8 mouse cellular contexts compared by ENCODE assay signal in the genomic region with DNA sequence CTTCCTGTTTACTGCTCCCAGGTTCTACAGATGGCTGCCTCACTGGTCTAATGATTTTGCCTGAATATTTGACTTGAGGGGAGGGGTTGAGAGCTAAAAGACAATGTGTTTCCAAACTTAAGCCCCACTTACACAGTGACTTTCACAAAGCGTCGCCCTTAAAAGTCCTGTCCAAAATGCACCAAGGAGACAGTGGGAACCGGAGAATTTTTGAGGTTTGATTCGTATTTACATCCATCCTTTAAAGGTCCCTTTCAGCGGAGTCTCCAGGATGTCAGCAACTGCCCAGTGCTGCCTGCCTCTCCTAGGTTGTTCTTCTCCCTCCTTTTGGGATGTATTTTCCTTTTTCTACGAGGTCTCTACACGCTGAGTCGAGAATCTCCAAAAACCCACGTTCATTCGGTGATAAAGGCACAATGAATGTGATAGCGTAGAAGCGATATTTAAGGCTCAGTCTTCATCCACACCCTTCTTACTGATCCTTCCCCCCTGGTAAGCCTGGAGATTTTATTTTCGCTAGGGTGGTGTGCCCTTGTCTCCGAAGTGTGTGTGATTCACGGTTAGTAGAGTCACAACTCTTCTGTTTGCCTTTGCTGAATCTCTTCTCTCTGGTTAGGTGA. TPM values are rescaled to one million over a fixed set of nuclear protein-coding genes. Genes with fewer than 3 reads are reported as not detected.
A peak's percentile ranks its signal among the peaks of the same experiment; 100 is the strongest.
DNase-seq lines count a peak whose midpoint lies in the region; ATAC-seq and TF ChIP-seq lines count a peak whose summit lies in the region.

No protein-coding gene starts in this region.

- no peak for ATAC-seq in kidney, embryonic 14.5 days (ENCODE audit: low FRiP score, low TSS enrichment)
- ATAC-seq in forebrain, postnatal 0 days, result no peak
- ATAC-seq in midbrain, embryonic 13.5 days, result no peak

- no peak overlapping the region for H3K27ac ChIP-seq in kidney, embryonic 14.5 days (ENCODE audit: low read depth, low read length)
- H3K27ac ChIP-seq in forebrain, postnatal 0 days (ENCODE audit: low read depth, low read length), result no peak overlapping the region
- peak overlapping the region; percentile 90 for H3K27ac ChIP-seq in midbrain, embryonic 13.5 days

- H3K4me3 ChIP-seq in kidney, embryonic 14.5 days (ENCODE audit: low read length), result peak overlapping the region; percentile 61
- peak overlapping the region; percentile 46 for H3K4me3 ChIP-seq in forebrain, postnatal 0 days (ENCODE audit: low read depth, low read length)
- H3K4me3 ChIP-seq in midbrain, embryonic 13.5 days (replicated peaks), result peak overlapping the region; percentile 73

- H3K36me3 ChIP-seq in kidney, embryonic 14.5 days (ENCODE audit: control insufficient read depth, insufficient read depth, low read length), result no peaks in the 10 kb centered on the region
- H3K36me3 ChIP-seq in forebrain, postnatal 0 days (ENCODE audit: insufficient read depth), result no peaks in the 10 kb centered on the region
- H3K36me3 ChIP-seq in midbrain, embryonic 13.5 days, result no peaks in the 10 kb centered on the region

- H3K9me3 ChIP-seq in kidney, embryonic 14.5 days (ENCODE audit: control insufficient read depth, low read length), result no peaks in the 10 kb centered on the region
- no peaks in the 10 kb centered on the region for H3K9me3 ChIP-seq in forebrain, postnatal 0 days (ENCODE audit: low read length)
- no peaks in the 10 kb centered on the region for H3K9me3 ChIP-seq in midbrain, embryonic 13.5 days

- peak overlapping the region; percentile 94 for H3K4me2 ChIP-seq in kidney, embryonic 14.5 days (replicated peaks; ENCODE audit: low read depth, low read length)
- peak overlapping the region; percentile 76 for H3K4me2 ChIP-seq in forebrain, postnatal 0 days (ENCODE audit: low read depth)
- peak overlapping the region; percentile 76 for H3K4me2 ChIP-seq in midbrain, embryonic 13.5 days (replicated peaks)

- TF ChIP-seq CTCF in forebrain, postnatal 0 days (IDR thresholded peaks at IDR 0.05; ENCODE audit: low read depth), result no peak

- H3K27me3 ChIP-seq in kidney, embryonic 14.5 days (ENCODE audit: control insufficient read depth, insufficient read depth, low read length), result peaks cover 51% of the 10 kb centered on the region
- H3K27me3 ChIP-seq in forebrain, postnatal 0 days (ENCODE audit: insufficient read depth, low read length), result peaks cover 30% of the 10 kb centered on the region
- H3K27me3 ChIP-seq in midbrain, embryonic 13.5 days, result peaks cover 29% of the 10 kb centered on the region

- WGBS in kidney, embryonic 14.5 days, result 1% methylated on average over 15 of the region's 15 CpGs
- WGBS in forebrain, postnatal 0 days, result 3% methylated on average over 15 of the region's 15 CpGs
- WGBS in midbrain, embryonic 13.5 days, result 1% methylated on average over 15 of the region's 15 CpGs

- DNase-seq in kidney, adult 9 months, result no peak
- DNase-seq in Muller cell, postnatal 12 days (ENCODE audit: inconsistent ontology term), result peak; percentile 34
- peak; percentile 55 for DNase-seq in forebrain, postnatal 0 days
- DNase-seq in right cerebral cortex, postnatal 10 days (ENCODE audit: low spot score in 2 of 2), result no peak
- no peak for DNase-seq in T-cell, adult 2 months (ENCODE audit: low spot score)
- no peak for DNase-seq in left cerebral cortex, adult 9 months (ENCODE audit: low spot score in 2 of 2)

- H3K9ac ChIP-seq in kidney, embryonic 14.5 days (ENCODE audit: low read depth, low read length), result no peak overlapping the region
- H3K9ac ChIP-seq in forebrain, postnatal 0 days, result no peak overlapping the region
- peak overlapping the region; percentile 89 for H3K9ac ChIP-seq in midbrain, embryonic 13.5 days (replicated peaks)

- H3K4me1 ChIP-seq in kidney, embryonic 14.5 days (ENCODE audit: control insufficient read depth, insufficient read depth, low read length), result peaks cover 25% of the 10 kb centered on the region
- H3K4me1 ChIP-seq in forebrain, postnatal 0 days (ENCODE audit: insufficient read depth), result peaks cover 19% of the 10 kb centered on the region
- H3K4me1 ChIP-seq in midbrain, embryonic 13.5 days (replicated peaks), result peaks cover 80% of the 10 kb centered on the region

RNA-seq across cellular contexts. Expression of a gene that starts 1.1 kb away (rescaled TPM):
- 31.9 and 32.1 TPM in 2 replicates for polyA plus RNA-seq in kidney, embryonic 14.5 days (2014; fragmentation: Nextera tagmentation; extraction: Ambion mirVana)
- total RNA-seq in forebrain, postnatal 0 days (2014; rRNA removed), result 6.6 and 12.1 TPM in 2 replicates
- 9.3 and 15.3 TPM in 2 replicates for polyA plus RNA-seq in forebrain, postnatal 0 days (2015; fragmentation: Nextera tagmentation; extraction: Ambion mirVana)
- 80.3 and 86.0 TPM in 2 replicates for polyA plus RNA-seq in midbrain, embryonic 13.5 days (2015; fragmentation: Nextera tagmentation; extraction: Ambion mirVana)

Comparison
In these comparisons a context has a peak if more than half of its experiments do, and no peak if none do; other contexts are left out.
1. DNase-seq: peak in Muller cell, postnatal 12 days (single experiment) and forebrain, postnatal 0 days (single experiment); none in kidney, adult 9 months (single experiment), right cerebral cortex, postnatal 10 days (0 of 2), T-cell, adult 2 months (single experiment) and left cerebral cortex, adult 9 months (0 of 2).
2. Peak in every context shown above with its lines, with median percentiles within 50 percentile points of each other: H3K4me2 ChIP-seq and H3K4me3 ChIP-seq.